Mouse (Mus musculus): ENCODE measurements around the gene Ccr4. TPM values are rescaled to one million over a fixed set of nuclear protein-coding genes. Genes with fewer than 3 reads are reported as not detected.

Gene Ccr4
- polyA plus RNA-seq (2012; rRNA removed), result 0.60 and 1.1 TPM in 2 replicates

- H3K27me3 ChIP-seq (ENCODE audit: control insufficient read depth, insufficient read depth, low read length), result no peaks in the 10 kb centered on the region
- H3K4me3 ChIP-seq (ENCODE audit: low read depth, low read length), result no peak within 1 kb of the TSS
- no peak within 1 kb of the TSS for H3K27ac ChIP-seq (ENCODE audit: insufficient read depth, low read depth, low read length)
- 68% methylated on average over 9 of the region's 9 CpGs for WGBS
- no peaks in the 10 kb centered on the region for H3K36me3 ChIP-seq (ENCODE audit: control insufficient read depth, insufficient read depth, low read length)
- H3K4me1 ChIP-seq (ENCODE audit: control insufficient read depth, insufficient read depth, insufficient read length, low read length), result peaks cover 2% of the 10 kb centered on the region; the same call in 1 of the 2 replicates
- TF ChIP-seq CTCF (IDR thresholded peaks at IDR 0.05; ENCODE audit: extremely low read depth, insufficient read length, insufficient replicate concordance, low read depth, low read length), result no peak
- no peak for TF ChIP-seq POLR2A (IDR thresholded peaks at IDR 0.05; ENCODE audit: low read depth, low read length)
These were observed at the start of gene Ccr4 for GRCm38 (mm10) chr9:114504816-114505215. Ccr4 (minus strand) TSS chr9:114504916.

- Histone ChIP-seq H3K4me1 (ENCODE audit: control insufficient read depth, insufficient read depth, insufficient read length, low read length) (no peaks in the 10 kb centered on the region), H3K27me3 (ENCODE audit: control insufficient read depth, insufficient read depth, low read length) (peaks cover 15% of the 10 kb centered on the region; the same call in 1 of the 2 replicates), H3K27ac (ENCODE audit: insufficient read depth, low read depth, low read length) (no peak overlapping the region), H3K36me3 (ENCODE audit: control insufficient read depth, insufficient read depth, low read length) (no peaks in the 10 kb centered on the region), H3K4me3 (ENCODE audit: low read depth, low read length) (no peak overlapping the region)
- no peak for TF ChIP-seq POLR2A (IDR thresholded peaks at IDR 0.05; ENCODE audit: low read depth, low read length)
These were observed 49.1 kb upstream of the Ccr4 start for GRCm38 (mm10) chr9:114553828-114554227.

GRCm38 (mm10) chr9:114550033-114550432, 45.3 kb upstream of the Ccr4 start:
- H3K4me3 ChIP-seq (ENCODE audit: low read depth, low read length), result no peak overlapping the region
- TF ChIP-seq POLR2A (IDR thresholded peaks at IDR 0.05; ENCODE audit: low read depth, low read length) (no peak), CTCF (IDR thresholded peaks at IDR 0.05; ENCODE audit: extremely low read depth, insufficient read length, insufficient replicate concordance, low read depth, low read length) (no peak)
- WGBS, result 81% methylated on average over 6 of the region's 6 CpGs
- peaks cover 5% of the 10 kb centered on the region for H3K4me1 ChIP-seq (ENCODE audit: control insufficient read depth, insufficient read depth, insufficient read length, low read length)
- H3K36me3 ChIP-seq (ENCODE audit: control insufficient read depth, insufficient read depth, low read length), result no peaks in the 10 kb centered on the region
- H3K27me3 ChIP-seq (ENCODE audit: control insufficient read depth, insufficient read depth, low read length), result 0 out of 2 replicates have a peak, but pooled peaks cover 2% of the 10 kb centered on the region
- H3K27ac ChIP-seq (ENCODE audit: insufficient read depth, low read depth, low read length), result no peak overlapping the region

- no peaks in the 10 kb centered on the region for H3K36me3 ChIP-seq (ENCODE audit: control insufficient read depth, insufficient read depth, low read length)
- no peak overlapping the region for H3K4me3 ChIP-seq (ENCODE audit: low read depth, low read length)
- WGBS, result 94% methylated on average over 5 of the region's 5 CpGs
- H3K27ac ChIP-seq (ENCODE audit: insufficient read depth, low read depth, low read length), result no peak overlapping the region
- H3K4me1 ChIP-seq (ENCODE audit: control insufficient read depth, insufficient read depth, insufficient read length, low read length), result peaks cover 7% of the 10 kb centered on the region
- no peak for TF ChIP-seq POLR2A (IDR thresholded peaks at IDR 0.05; ENCODE audit: low read depth, low read length)
- TF ChIP-seq CTCF (IDR thresholded peaks at IDR 0.05; ENCODE audit: extremely low read depth, insufficient read length, insufficient replicate concordance, low read depth, low read length), result no peak
- 0 out of 2 replicates have a peak, but pooled peaks cover 2% of the 10 kb centered on the region for H3K27me3 ChIP-seq (ENCODE audit: control insufficient read depth, insufficient read depth, low read length)
These were observed 44.4 kb upstream of the Ccr4 start for GRCm38 (mm10) chr9:114549117-114549516.

- TF ChIP-seq CTCF (IDR thresholded peaks at IDR 0.05; ENCODE audit: extremely low read depth, insufficient read length, insufficient replicate concordance, low read depth, low read length), result no peak
- no peak for TF ChIP-seq POLR2A (IDR thresholded peaks at IDR 0.05; ENCODE audit: low read depth, low read length)
- Histone ChIP-seq H3K27me3 (ENCODE audit: control insufficient read depth, insufficient read depth, low read length) (0 out of 2 replicates have a peak, but pooled peaks cover 2% of the 10 kb centered on the region), H3K27ac (ENCODE audit: insufficient read depth, low read depth, low read length) (no peak overlapping the region), H3K4me3 (ENCODE audit: low read depth, low read length) (no peak overlapping the region), H3K4me1 (ENCODE audit: control insufficient read depth, insufficient read depth, insufficient read length, low read length) (peaks cover 8% of the 10 kb centered on the region), H3K36me3 (ENCODE audit: control insufficient read depth, insufficient read depth, low read length) (no peaks in the 10 kb centered on the region)
- WGBS, result 69% methylated on average over 4 of the region's 4 CpGs
These were observed 43.8 kb upstream of the Ccr4 start for GRCm38 (mm10) chr9:114548496-114548895.

GRCm38 (mm10) chr9:114547643-114548077, 42.9 kb upstream of the Ccr4 start:
- 0 out of 2 replicates have a peak, but pooled peaks cover 2% of the 10 kb centered on the region for H3K27me3 ChIP-seq (ENCODE audit: control insufficient read depth, insufficient read depth, low read length)
- TF ChIP-seq POLR2A (IDR thresholded peaks at IDR 0.05; ENCODE audit: low read depth, low read length) (no peak), CTCF (IDR thresholded peaks at IDR 0.05; ENCODE audit: extremely low read depth, insufficient read length, insufficient replicate concordance, low read depth, low read length) (no peak)
- H3K4me1 ChIP-seq (ENCODE audit: control insufficient read depth, insufficient read depth, insufficient read length, low read length), result peaks cover 8% of the 10 kb centered on the region
- no peak overlapping the region for H3K27ac ChIP-seq (ENCODE audit: insufficient read depth, low read depth, low read length)
- WGBS, result 25% methylated on average over 6 of the region's 6 CpGs
- no peaks in the 10 kb centered on the region for H3K36me3 ChIP-seq (ENCODE audit: control insufficient read depth, insufficient read depth, low read length)
- H3K4me3 ChIP-seq (ENCODE audit: low read depth, low read length), result no peak overlapping the region

GRCm38 (mm10) chr9:114546765-114547164, 42.0 kb upstream of the Ccr4 start:
- H3K27ac ChIP-seq (ENCODE audit: insufficient read depth, low read depth, low read length), result no peak overlapping the region
- no peak for TF ChIP-seq POLR2A (IDR thresholded peaks at IDR 0.05; ENCODE audit: low read depth, low read length)
- no peak for TF ChIP-seq CTCF (IDR thresholded peaks at IDR 0.05; ENCODE audit: extremely low read depth, insufficient read length, insufficient replicate concordance, low read depth, low read length)
- H3K4me3 ChIP-seq (ENCODE audit: low read depth, low read length), result no peak overlapping the region
- 64% methylated on average over 12 of the region's 12 CpGs for WGBS
- H3K27me3 ChIP-seq (ENCODE audit: control insufficient read depth, insufficient read depth, low read length), result 0 out of 2 replicates have a peak, but pooled peaks cover 2% of the 10 kb centered on the region
- peaks cover 8% of the 10 kb centered on the region for H3K4me1 ChIP-seq (ENCODE audit: control insufficient read depth, insufficient read depth, insufficient read length, low read length)
- no peaks in the 10 kb centered on the region for H3K36me3 ChIP-seq (ENCODE audit: control insufficient read depth, insufficient read depth, low read length)
